8 mouse cellular contexts compared by ENCODE assay signal in the genomic region with DNA sequence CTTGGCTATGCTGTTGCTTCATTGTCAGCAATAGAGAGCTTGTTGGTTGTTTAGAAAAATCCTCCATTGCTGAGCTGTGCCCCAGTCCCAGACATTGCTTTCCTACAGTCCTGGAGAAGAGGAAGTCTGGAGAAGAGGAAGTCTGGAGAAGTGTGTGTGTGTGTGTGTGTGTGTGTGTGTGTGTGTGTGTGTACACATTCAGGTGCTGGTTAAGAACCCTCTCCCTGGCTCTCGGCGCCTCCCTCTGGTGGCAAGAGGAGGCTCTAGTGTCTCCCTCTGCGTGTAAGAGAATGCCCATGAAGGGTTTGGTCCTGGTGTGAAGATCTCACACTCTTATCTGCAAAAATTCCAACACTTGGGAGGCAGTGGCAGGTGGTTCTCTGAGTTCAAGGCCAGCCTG. TPM values are rescaled to one million over a fixed set of nuclear protein-coding genes. Genes with fewer than 3 reads are reported as not detected.
A peak's percentile ranks its signal among the peaks of the same experiment; 100 is the strongest.
DNase-seq lines count a peak whose midpoint lies in the region; ATAC-seq and TF ChIP-seq lines count a peak whose summit lies in the region.

No protein-coding gene starts in this region.

- intact Hi-C loops in heart, postnatal 14 days (cut with DNase I): loop anchor here (2.0 to 10.0 kb wide), 2 partner anchors 50 to 146 kb away; no protein-coding TSS in a partner anchor

- H3K4me1 ChIP-seq in kidney, adult 2 months (ENCODE audit: control insufficient read depth, insufficient read depth, low read length): peaks cover 3% of the 10 kb centered on the region; the same call in 1 of the 2 replicates
- 0 out of 2 replicates have a peak, but pooled peaks cover 4% of the 10 kb centered on the region for H3K4me1 ChIP-seq in kidney, embryonic 14.5 days (ENCODE audit: control insufficient read depth, insufficient read depth, low read length)
- H3K4me1 ChIP-seq in limb, embryonic 10.5 days: peaks cover 23% of the 10 kb centered on the region

- H3K4me2 ChIP-seq in kidney, embryonic 14.5 days (replicated peaks; ENCODE audit: low read depth, low read length): no peak overlapping the region

- H3K27me3 ChIP-seq in kidney, adult 2 months (replicated peaks; ENCODE audit: control insufficient read depth, insufficient read depth, low read length): no peaks in the 10 kb centered on the region
- no peaks in the 10 kb centered on the region for H3K27me3 ChIP-seq in kidney, embryonic 14.5 days (ENCODE audit: control insufficient read depth, insufficient read depth, low read length)
- 0 out of 2 replicates have a peak, but pooled peaks cover 6% of the 10 kb centered on the region for H3K27me3 ChIP-seq in limb, embryonic 10.5 days (ENCODE audit: low read depth, poor library complexity, severe bottlenecking)

- DNase-seq in kidney, adult 2 months: peak; percentile 51
- peak; percentile 81 for DNase-seq in adipocyte (ENCODE audit: low spot score)
- peak; percentile 31 for DNase-seq in embryo, embryonic 11.5 days (ENCODE audit: low read depth, low spot score)
- DNase-seq in heart, postnatal 14 days: peak; percentile 47 to 55
- peak; percentile 71 for DNase-seq in limb, embryonic 10.5 days (ENCODE audit: low spot score)
- peak; percentile 30 to 47 for DNase-seq in right cerebral cortex, postnatal 10 days (ENCODE audit: low spot score in 2 of 2)
- DNase-seq in thymus, postnatal 14 days: no peak

- H3K9ac ChIP-seq in kidney, embryonic 14.5 days (ENCODE audit: low read depth, low read length): no peak overlapping the region

- no peak overlapping the region for H3K4me3 ChIP-seq in kidney, adult 2 months (ENCODE audit: insufficient read depth, low read depth, low read length)
- no peak overlapping the region for H3K4me3 ChIP-seq in kidney, embryonic 14.5 days (ENCODE audit: low read length)
- no peak overlapping the region for H3K4me3 ChIP-seq in limb, embryonic 10.5 days

- TF ChIP-seq POLR2A in kidney, adult 2 months (IDR thresholded peaks at IDR 0.05; ENCODE audit: low read depth, low read length): no peak

- 47% methylated on average over 3 of the region's 3 CpGs for WGBS in kidney, adult 2 months
- WGBS in kidney, embryonic 14.5 days: 44% methylated on average over 3 of the region's 3 CpGs
- WGBS in limb, embryonic 10.5 days: 23% methylated on average over 3 of the region's 3 CpGs

- no peaks in the 10 kb centered on the region for H3K36me3 ChIP-seq in kidney, adult 2 months (ENCODE audit: control insufficient read depth, insufficient read depth, low read length)
- H3K36me3 ChIP-seq in kidney, embryonic 14.5 days (ENCODE audit: control insufficient read depth, insufficient read depth, low read length): no peaks in the 10 kb centered on the region
- no peaks in the 10 kb centered on the region for H3K36me3 ChIP-seq in limb, embryonic 10.5 days

- TF ChIP-seq CTCF in kidney, adult 2 months (conservative IDR thresholded peaks at IDR 0.05; ENCODE audit: insufficient read depth, insufficient read length, low read depth, low read length): peak; percentile 45

- H3K27ac ChIP-seq in kidney, adult 2 months (ENCODE audit: insufficient read depth, low read depth, low read length): no peak overlapping the region
- H3K27ac ChIP-seq in kidney, embryonic 14.5 days (ENCODE audit: low read depth, low read length): no peak overlapping the region
- H3K27ac ChIP-seq in limb, embryonic 10.5 days: peak overlapping the region; percentile 76

- no peaks in the 10 kb centered on the region; the same call in 1 of the 2 replicates for H3K9me3 ChIP-seq in kidney, embryonic 14.5 days (ENCODE audit: control insufficient read depth, low read length)
- H3K9me3 ChIP-seq in limb, embryonic 10.5 days (replicated peaks): no peaks in the 10 kb centered on the region

- ATAC-seq in kidney, embryonic 14.5 days (ENCODE audit: low FRiP score, low TSS enrichment): no peak; the same call in 1 of the 2 replicates

RNA-seq across cellular contexts. Expression of gene Zfp423, which starts 51.2 kb away (rescaled TPM):
- 4.1 and 5.6 TPM in 2 replicates for polyA plus RNA-seq in kidney, adult 2 months (2012; rRNA removed)
- 15.3 and 18.8 TPM in 2 replicates for polyA plus RNA-seq in kidney, embryonic 14.5 days (2014; fragmentation: Nextera tagmentation; extraction: Ambion mirVana)
- 1 to 10 TPM; 8.0 to 8.5 TPM for total RNA-seq in heart, postnatal 14 days (2021)
- polyA plus RNA-seq in limb, embryonic 10.5 days (2016; fragmentation: Nextera tagmentation; extraction: Ambion mirVana): 23.6 and 29.4 TPM in 2 replicates
